Mouse (Mus musculus) cerebellum, adult 18-20 months (tissue): ENCODE measurements around the gene Gm28891.
"Not testable (repeated sequence)": the region's sequence is repeated elsewhere in the genome, so short reads cannot be mapped to it uniquely, and the experiment has no call there.

Source experiments
- DNase-seq, 2 experiments: peaks; one replicate each; pipeline ENCODE4 v3.0.0; 2021

The Gm28891 gene

GRCm38 (mm10) chrY:60240902-60241301, at the start of gene Gm28891:
Gm28891 (plus strand) TSS chrY:60241202.
- DNase-seq: not testable (repeated sequence)
